Mouse (Mus musculus): ENCODE measurements around the gene Ispd.

Ispd gene

DNA sequence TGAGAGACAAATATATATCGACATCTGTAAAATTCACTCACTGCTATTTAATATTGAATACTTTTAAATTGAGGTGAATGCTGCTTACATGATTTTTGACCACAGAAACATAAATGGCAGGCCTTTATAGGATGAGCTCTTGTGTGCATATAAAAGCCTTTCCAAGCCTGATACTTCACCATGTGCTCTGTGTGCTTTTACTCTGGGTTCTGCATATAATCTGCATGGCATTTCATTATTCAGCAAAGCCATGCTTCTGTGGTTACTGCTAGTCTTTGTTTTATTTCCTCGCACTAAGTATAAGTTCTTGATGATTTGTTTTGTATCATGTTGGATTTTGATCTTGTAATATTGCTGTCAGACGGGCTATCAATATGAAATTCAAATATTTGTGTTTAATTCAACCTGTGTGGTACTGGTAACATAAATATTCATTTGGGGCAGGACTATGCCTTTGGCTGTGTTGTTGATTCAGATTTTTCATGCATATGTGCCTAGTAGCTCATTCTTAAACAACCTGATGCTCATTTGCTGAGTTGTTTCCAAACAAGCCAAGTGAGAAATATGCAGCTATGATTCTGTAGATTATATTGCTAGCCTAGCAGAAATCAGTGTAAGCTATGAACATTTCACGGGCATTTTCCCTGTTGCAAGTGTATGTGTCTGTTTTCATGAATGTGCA lies 189.3 kb downstream of the Ispd start:
- no peak for DNase-seq (ENCODE audit: low spot score)

DNA sequence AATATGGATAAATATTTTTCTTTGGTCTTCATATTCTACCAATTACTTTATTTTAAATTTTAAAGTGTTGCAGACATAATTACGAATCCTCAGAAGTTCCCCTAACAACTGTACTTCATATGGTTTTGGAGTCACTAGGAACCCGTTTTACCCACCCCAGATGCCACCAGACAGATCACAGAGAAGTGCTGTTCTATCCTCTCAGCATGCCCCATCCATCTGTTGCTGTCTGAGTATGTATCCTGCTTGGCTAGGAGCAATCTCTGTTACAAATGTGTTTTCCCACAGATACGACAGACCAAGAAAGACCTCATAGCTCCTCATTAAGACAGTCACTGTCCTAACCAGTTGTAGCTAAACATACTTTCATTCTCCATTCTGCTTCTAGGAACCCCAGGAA lies 203.6 kb downstream of the Ispd start:
- no peak for DNase-seq (ENCODE audit: low spot score)

DNA sequence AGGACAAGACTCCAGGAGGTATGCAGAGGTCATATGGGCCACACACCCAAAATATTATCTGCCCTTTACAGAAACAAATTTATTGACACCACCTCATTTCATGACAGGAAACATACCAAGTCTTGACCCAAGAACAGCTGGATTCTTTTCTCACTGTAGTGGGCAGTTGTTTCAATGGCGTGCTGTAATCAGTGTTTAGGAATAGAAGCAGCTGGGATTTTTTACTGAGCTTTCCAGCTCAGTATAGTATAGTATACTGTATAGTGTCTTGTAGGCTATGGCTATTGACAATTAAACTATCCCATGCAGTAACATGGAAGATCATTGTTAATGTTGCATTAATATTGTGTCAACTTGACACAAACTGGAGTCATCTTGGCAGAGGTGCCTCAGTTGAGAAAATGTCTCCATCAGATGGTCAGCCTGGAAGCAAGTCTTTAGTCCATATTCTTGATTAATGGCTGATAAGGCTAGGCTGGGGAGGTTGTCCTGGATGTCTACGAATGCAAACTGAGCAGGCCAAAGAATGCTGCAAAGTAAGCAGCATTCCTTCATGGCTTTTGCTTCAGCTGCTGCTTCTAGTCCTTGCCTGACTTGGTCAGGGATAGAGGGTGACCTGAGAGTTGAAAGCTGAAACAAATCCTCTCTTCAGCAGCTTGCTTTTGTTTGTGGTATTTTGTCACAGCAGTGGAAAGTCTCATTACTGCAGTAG lies 216.4 kb downstream of the Ispd start:
- DNase-seq (ENCODE audit: low spot score) = no peak

DNA sequence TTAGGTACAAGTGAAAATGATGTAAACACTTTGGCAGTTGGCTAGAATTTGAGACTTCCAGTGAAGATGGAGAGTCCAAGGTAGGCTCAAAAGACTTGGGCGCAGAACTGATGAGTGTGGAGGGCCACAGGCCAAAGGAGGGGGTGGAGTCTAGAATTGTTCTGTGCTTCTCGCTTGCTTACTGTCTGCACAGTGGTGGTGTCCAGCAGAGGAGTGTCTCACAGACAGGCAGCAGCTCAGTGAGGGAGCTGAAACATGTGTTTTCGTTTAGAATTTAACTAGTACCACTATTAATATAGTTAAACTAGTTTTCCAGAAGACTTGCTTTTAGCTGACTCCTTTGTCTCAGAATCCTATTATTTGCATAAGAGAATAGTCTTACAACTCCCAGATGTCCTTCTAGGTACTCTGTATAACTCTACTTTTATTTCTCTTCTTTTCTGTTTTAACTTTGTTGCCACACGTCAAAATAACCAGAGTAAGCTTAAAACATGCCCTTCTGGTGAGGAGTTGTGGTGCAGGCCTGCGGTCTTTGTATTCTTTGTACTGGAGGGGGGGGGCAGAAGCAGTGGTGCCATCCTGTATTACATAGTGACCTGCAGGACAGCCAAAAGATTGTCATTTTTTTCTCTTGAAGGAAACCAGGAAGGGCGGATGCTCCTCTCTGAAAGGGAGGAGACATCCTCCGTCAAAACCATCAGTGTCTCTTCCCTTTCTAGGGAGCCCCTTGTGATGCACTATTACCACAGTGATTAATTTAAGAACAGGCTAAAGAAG lies 240.9 kb downstream of the Ispd start:
- no peak for DNase-seq (ENCODE audit: low spot score)

DNA sequence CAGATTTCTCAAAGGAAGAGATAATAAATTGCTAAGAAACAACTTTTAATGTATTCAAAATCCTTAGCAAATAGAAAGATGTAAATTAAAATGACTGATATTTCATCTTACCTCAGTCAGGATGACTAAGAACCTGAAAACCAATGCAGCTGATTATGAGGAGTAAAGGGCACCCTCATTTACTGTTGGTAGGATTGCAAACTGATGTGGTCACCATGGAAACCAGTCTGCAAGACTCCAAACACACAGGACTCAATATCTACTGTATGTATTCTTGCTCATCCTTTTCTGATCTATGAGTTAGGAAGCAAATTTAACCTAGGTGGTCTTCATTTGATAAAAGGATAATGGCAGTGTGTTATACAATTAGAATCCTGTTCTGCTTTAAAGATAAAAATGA lies 246.0 kb downstream of the Ispd start:
- no peak for DNase-seq (ENCODE audit: low spot score)

DNA sequence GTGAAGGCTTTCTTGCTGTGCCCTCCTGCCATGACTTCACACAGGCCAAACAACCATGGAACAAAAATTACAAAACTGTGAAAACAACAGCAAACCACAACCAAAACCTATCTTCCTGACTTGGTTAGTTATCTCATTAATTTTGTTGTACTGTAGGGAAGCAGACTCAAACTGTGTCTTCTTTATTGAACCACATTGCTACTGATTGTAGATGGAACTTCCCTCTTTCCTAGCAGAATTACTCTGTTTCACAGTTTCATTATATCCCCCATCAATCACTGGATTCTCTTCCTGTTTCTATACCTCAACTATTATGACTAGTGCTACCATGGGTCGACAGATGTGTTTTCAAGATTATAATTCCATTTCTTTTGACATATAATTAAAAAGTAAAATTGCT lies 251.2 kb downstream of the Ispd start:
- no peak for DNase-seq (ENCODE audit: low spot score)

DNA sequence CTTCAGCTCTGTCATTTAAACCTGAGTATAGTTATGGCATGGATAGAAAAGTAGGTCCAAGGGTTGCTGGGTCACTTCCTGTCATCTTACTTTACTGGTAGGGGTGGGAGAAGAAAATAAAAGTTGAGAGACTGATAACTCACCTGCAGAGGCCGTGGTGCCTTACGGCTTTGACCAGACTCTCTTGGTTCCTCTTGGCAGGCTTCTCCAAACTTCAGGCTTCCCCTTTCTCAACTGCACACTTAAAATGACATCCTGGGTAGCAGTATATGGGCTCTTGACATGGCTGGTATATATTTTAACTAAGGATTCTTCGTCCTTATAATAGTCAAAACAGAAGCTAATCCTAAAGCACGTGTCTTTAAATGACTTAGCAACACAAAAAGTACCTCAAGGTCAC lies 266.3 kb downstream of the Ispd start:
- DNase-seq (ENCODE audit: low spot score) = no peak

DNA sequence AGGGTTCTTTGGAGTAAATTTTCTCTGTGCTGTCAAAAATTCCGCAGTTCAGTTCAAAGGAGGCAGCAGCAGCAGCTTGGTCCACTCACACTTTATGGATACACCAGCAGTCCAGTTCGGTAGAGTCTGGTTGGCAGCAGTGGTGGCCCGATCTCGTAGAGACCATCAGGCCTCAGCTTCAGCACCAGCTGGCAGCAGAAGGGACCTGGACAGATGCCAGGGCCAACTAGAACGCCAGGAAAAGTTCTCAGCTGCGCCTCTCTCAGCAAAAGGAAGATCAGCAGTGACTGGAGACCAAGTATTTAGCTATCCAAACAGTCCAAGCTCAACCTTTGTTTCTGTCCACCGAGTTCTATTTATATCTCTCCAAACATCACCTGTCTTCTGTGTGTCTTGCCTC lies 281.2 kb downstream of the Ispd start:
- DNase-seq (ENCODE audit: low spot score) = no peak

DNA sequence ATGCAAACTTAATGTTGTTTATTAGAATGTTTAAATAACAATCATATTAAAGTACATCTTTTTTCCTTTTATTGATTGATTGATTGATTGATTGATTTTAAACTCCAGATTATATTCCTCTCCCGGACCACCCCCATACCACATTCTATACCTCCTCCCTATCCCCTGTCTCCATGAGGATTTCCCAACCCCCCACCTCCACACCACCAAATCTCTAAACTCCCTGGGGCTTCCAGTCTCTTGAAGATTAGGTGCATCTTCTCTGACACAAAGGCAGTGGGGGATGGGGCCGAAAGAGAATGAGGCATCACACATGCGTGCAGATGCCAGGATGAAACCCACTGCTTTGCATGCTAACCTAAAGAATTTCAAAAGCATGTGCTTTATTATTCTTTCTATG lies 283.5 kb downstream of the Ispd start:
- no peak for DNase-seq (ENCODE audit: low spot score)

DNA sequence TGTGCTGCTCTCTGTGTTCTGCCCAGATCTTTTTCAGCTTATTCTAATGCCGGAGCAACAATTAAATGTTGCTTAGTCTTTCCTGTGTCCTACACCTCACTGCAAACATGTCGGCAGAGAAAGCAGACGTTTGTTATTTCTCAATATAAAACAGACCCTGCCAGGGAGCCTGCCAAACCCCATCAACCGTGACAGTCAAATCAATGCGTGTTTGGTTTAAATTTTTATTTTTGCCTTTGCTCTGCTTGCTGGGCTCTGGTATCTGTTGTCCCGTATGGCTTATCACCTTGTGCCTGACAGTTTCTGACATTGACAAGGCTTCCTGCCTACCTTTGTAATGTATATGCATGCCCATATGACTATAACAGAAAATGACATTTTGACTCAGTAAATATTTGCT lies 285.5 kb downstream of the Ispd start:
- no peak for DNase-seq (ENCODE audit: low spot score)

DNA sequence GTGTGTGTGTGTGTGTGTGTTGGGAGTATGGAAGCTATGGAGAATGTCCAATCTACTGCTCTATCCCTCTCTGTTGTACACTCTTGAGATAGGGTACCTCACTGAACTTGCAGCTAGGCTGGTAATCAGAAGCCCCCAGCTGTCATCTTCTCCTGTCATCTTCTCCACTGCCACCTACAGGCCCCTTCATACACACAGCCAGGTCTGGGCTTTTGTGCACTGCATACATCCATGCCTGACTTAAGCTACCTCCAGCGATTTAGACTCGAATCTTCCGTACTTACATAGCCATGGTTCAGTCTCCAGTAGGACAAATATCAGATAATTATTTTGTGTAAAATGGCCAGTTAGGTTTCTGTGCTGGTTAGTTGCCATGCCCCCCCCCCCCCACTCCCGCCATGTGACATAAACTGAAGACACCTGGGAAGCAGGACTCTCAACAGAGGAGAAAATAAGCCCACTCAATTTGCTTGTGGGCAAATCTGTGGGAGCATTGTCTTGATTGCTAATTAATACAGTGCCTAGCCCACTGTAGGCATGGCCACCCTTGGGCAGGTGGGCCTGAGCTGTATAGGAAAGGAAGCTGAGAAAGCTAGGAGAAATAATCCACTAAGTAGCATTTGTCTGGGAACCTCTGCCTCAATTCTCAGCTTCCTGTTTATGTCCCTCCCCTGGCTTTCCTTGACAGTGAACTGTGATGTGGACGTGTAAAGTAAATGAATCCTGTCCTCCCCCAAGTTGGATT lies 289.1 kb downstream of the Ispd start:
- no peak for DNase-seq (ENCODE audit: low spot score)

DNA sequence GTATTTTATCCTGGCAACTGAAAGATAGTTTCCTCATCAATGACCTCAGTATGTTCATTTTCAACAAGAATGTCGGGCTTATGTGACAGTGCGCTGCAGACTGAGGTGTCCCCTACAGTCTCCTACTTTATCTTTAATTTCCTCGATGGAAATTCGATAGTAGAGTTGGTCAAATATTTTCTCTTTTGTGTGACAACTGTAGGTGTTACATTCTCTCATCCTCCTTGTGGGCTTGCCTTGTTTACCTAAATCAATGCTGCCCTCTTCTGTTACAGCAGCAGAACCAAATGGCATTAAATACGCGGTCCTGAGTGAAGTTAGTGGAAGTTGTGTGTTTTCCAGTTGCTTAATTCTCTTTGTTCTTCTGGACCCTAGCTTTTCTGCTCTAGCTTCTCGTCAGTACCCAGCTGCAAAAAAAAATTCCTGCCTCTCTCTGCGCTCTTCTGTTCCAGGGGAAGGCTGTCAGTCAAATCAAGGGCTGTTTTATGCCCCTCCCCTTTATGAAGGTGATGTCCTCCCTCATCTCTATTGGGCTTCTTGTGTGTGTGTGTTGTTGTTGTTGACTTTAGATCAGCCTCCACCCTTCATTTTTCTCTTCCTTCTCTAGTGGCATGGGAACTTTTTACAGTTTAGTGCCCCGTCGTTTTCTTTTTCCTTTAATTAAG lies 289.8 kb downstream of the Ispd start:
- DNase-seq (ENCODE audit: low spot score) = no peak

DNA sequence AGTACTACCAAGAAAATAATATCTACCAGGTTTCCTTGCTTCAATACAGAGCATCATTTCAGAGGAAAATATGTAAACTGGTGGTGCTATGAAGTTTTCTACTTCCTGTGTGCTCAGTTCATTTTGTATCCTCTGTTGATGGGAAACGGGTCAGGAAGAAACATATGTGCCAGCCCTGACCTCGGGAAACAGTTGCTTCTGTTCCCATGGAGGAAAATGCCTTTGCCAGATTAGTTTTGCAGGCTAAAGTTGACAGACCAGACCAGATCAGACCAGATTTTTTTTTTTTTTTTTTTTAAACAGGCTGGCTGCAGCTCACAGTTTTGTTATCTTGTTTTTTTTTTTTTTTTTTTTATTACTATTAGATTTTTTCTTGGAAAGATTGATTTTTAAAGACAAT lies 293.2 kb downstream of the Ispd start:
- no peak for DNase-seq (ENCODE audit: low spot score)

DNA sequence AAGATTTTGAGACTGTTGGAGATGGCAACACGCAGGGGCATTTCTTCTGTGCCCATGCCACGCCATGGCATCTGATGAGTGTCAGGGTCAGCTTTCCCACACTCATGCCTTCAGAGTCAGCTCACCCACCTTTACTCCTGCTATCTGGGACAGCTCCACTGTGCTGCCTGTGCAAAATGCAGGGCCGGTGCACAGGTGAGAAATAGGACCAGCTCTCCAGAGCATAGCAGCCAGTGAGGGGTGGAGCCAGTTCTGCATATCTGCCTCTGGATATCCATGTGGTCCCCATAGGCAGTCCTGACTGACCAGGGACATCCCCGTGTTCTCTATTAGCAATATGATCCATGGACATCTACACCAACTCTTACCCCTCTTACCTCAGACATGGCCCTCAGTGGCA lies 297.0 kb downstream of the Ispd start:
- no peak for DNase-seq (ENCODE audit: low spot score)

DNA sequence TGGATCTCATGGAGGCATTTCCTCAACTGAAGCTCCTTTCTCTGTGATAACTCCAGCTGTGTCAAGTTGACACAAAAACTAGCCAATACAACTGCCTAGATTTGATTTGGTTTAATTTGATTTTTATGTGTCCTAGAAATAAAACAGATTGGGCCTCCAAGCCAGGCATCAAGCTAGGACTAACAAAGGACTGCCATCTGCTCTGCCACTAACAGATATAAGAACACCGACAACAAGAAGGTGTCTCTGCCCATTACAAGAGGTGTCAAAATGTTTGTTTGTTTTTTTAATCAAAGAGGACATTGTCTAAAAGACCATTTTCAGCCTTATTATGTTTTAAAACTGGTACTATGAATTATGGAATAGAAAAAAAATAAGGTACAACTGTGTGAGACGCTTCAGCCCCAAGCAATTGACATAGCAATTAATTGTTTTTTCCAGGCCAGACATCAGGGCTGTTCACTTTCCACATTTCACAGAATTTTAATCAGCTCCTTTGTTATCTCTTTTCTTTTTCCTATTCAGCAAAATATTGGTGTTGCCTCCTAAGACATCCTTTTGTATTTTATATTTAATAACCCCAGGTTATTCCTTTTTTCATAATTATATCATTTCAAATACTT lies 299.7 kb downstream of the Ispd start:
- no peak for DNase-seq (ENCODE audit: low spot score)

DNA sequence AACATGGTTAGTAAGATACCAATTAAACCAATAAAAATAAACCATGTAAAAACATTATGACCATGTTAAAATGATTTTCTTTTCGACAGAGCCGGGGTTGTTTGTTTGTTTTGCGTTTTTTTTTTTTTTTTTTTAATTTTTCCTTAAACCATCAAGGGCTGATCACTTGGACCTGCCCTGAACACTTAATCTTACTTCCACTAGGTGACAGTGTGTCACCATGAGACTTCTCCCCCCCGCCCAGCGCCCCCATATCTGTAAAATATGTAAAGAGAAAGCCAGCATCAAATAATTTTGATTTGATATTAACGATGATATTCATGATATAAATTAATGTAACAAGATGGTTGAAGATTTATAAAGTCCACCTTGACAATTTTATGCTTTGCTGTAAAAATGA lies 300.5 kb downstream of the Ispd start:
- DNase-seq (ENCODE audit: low spot score) = no peak

DNA sequence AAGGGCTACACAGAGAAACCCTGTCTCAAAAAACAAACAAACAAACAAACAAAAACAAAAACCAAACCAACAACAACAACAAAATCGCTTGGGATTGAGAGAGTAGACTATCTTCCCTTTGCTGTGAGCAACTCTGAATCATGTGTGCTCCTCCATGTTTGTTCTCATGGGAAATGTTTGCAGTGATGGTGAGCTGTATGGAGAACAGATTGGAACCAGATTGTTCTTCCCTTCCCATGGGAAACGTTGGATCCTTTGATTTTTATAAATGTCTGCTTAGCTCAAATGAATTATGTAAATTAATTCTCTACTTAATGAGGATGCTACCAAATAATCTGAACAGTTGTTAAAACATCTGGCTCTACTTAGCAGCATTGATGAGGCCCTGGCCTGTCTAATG lies 312.8 kb downstream of the Ispd start:
- no peak for DNase-seq (ENCODE audit: low spot score)

DNA sequence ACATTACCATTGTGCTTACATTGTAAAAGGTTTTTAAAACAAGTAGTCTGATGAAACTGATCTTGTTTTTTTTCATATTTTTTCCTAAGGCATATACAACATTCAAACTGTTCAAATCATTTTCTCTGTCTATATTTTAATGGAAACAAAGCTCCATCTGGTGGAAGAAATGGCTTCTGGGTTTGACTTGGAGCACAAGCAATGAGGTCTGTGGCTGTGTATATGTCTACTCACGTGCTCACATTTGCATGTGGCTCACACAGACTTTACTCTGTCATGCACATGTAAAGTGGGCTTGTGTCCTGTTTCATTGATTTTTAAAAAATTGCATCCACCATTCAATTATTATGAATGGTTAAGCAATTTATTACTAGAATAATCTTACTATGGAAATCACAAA lies 323.1 kb downstream of the Ispd start:
- DNase-seq (ENCODE audit: low spot score) = no peak

DNA sequence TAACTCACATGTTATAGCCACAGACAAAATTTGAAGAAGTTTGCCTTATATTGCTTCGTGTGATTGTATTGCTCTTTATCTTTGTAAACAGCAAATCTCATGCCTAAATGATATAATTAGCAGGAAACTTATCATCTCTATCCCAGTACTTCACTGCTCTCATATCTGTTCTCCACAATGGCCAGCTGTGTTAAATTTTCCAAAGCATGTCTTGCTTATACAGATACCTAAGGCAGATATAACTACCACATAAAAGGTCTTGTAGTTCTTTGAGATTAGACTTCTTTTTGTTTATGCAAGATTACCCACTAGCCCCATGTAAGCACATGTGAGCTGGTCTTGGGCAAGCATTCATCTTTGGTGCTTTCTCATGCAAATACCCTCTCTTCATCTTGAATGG lies 327.6 kb downstream of the Ispd start:
- DNase-seq (ENCODE audit: low spot score) = no peak

DNA sequence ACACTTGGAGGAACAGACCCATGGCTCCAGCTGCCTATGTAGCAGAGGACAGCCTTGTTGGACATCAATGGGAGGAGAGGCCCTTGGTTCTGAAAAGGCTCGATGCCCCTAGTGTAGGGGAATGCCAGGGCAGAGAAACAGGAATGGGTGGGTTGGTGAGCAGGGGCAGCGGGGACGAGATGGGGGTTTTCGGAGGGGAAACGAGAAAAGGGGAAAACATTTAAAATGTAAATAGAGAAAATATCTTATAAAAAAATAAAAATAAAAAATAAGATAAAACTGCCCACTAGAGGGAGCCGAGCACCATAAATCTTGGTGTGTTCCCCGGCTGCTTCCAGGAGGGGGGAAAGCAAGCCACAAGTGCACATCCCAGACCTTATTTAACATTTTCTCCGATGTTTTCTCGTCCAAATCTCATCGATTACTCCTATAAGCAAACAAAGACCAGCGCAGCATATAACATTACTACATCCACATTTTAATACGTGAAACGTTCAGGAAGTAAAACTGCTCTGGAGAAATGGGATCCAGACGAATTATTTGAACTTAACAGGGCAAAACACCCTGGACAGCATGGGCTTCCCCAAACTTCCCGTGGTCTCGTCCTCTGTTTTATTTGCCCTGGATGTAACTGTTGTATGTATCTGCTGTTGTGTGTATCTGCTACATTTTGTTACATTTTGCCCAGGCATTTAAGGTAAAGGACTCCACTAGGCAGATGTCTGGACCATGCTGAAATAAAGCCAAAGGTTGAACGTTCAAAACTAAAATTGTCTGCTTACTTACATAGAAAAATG lies 332.8 kb downstream of the Ispd start:
- no peak for DNase-seq (ENCODE audit: low spot score)

DNA sequence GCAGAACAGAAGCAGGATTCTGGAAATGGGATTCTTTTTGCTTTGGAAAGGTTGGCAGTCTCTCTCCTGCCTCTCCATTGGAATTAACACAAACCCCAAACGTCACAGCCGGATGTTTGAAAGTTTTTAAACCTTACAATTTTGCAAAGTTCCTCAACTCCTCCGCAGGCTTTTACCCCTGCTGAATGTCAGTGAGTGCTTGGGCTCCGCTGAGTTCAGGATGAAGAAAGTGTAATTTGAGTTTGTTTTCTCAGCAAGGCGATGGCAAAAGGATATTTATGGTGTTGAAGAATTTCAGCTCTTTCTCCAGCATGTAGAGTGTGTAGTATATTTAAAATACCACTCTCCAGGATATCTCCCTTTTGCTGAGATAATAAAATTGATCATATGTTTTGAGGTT lies 336.3 kb downstream of the Ispd start:
- no peak for DNase-seq (ENCODE audit: low spot score)
